Mouse (Mus musculus) cortical plate, adult 2 months (tissue): Measurements from ENCODE around the gene Hpn. TPM values are rescaled to one million over a fixed set of nuclear protein-coding genes. Genes with fewer than 3 reads are reported as not detected.

ENCODE experiments used
- H3K27ac ChIP-seq: fragments of 200-500 bp; 2 replicates; pipeline ENCODE4 v1.5.1; 2012; ENCODE audit warnings: low read length, control low read depth, inconsistent platforms; ENCODE audit not compliant: insufficient read depth
- H3K4me1 ChIP-seq: fragments of 200-500 bp; 2 replicates; pipeline ENCODE4 v1.6.1; 2011; ENCODE audit warnings: low read length; ENCODE audit not compliant: control insufficient read depth, insufficient read depth
- H3K4me3 ChIP-seq: fragments of 200-500 bp; 2 replicates; pipeline ENCODE4 v1.5.1; 2011; ENCODE audit warnings: mild to moderate bottlenecking, low read length, control low read depth; ENCODE audit not compliant: insufficient read depth
- CTCF ChIP-seq: fragments of 200-500 bp; IDR thresholded peaks from 2 replicates; pipeline ENCODE4 v1.5.1; 2011; ENCODE audit warnings: mild to moderate bottlenecking, control low read depth, low read length; ENCODE audit not compliant: insufficient read depth; ENCODE audit errors: extremely low read depth
- POLR2A ChIP-seq: fragments of 200-500 bp; IDR thresholded peaks from 2 replicates; pipeline ENCODE4 v1.6.1; 2011; ENCODE audit warnings: mild to moderate bottlenecking, low read length, control low read depth; ENCODE audit not compliant: insufficient read depth; ENCODE audit errors: extremely low read depth
- polyA plus RNA-seq: library from polyadenylated mRNA; depleted of rRNA; stranded (reverse); fragments of >200 nt; gene quantifications from 2 replicates; pipeline ENCODE4 v1.2.3, GENCODE M21; 2012; rRNA removed

The Hpn gene
- polyA plus RNA-seq, 1 experiment: 4.2 TPM

DNA sequence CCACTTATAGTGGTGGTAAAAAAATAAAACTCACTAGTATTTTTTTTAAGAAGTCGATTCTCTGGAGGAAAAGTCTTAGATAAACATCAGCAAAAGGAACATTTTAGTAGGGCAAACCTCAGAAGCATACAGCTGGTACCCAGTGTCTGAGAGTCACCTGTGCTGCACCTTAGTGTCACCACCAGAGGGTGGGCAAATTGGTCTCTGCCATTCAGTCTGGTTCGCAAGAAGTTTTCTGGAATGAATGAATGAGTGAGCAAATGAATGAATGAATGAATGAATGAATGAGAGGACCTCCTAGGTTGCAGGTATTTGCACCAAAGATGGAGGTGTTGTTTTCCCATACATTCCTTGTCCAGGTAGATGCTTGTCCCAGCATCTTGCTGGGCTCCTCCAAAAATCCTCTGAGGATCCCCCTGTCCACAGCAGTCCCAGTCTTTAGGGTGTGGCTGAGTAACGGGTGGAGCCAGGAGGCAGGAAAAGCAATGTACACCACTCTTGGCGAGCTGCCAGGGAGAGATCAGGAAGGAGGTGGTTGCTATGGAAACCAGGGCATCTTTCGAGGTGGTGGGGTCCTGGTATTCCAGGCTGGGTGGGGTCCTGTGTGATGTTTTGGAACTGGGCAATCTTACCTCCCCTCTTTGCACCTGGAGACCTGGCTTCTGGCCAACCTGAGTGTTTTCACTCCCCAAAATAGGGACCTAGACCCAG lies 65.8 kb downstream of the Hpn start:
- peak overlapping the region; percentile 11; the same call in 1 of the 2 replicates for H3K27ac ChIP-seq
- TF ChIP-seq CTCF: no peak
- TF ChIP-seq POLR2A: no peak
- H3K4me3 ChIP-seq: peak overlapping the region; percentile 85
- no peaks in the 10 kb centered on the region; the same call in 1 of the 2 replicates for H3K4me1 ChIP-seq

Other genes starting within 250 kb of the Hpn start
- gene Cd22, start 234.9 kb downstream of the Hpn start, polyA plus RNA-seq: 0.15 and 0.83 TPM in 2 replicates
- 412 and 613 TPM in 2 replicates for gene Mag, start 200.4 kb downstream of the Hpn start, polyA plus RNA-seq
- gene Hamp2, start 190.6 kb downstream of the Hpn start, polyA plus RNA-seq: not detected in 2 replicates
- not detected in 2 replicates for gene Hamp, start 171.3 kb downstream of the Hpn start, polyA plus RNA-seq
- gene Usf2, start 158.5 kb downstream of the Hpn start, polyA plus RNA-seq: 202 and 241 TPM in 2 replicates
- 10.2 and 11.3 TPM in 2 replicates for gene Lsr, start 141.8 kb downstream of the Hpn start, polyA plus RNA-seq
- 0.15 and 0.38 TPM in 2 replicates for gene Fam187b, start 141.5 kb downstream of the Hpn start, polyA plus RNA-seq
- 52.7 and 62.8 TPM in 2 replicates for gene Fxyd5, start 72.8 kb downstream of the Hpn start, polyA plus RNA-seq
- gene Fxyd7, start 63.8 kb downstream of the Hpn start, polyA plus RNA-seq: 378 and 426 TPM in 2 replicates
- gene Fxyd1, start 58.1 kb downstream of the Hpn start, polyA plus RNA-seq: 141 and 156 TPM in 2 replicates
- 35.6 and 37.5 TPM in 2 replicates for gene Lgi4, start 55.9 kb downstream of the Hpn start, polyA plus RNA-seq
- 0.59 and 1.0 TPM in 2 replicates for gene Fxyd3, start 38.6 kb downstream of the Hpn start, polyA plus RNA-seq
- gene Scn1b, start 11.7 kb upstream of the Hpn start, polyA plus RNA-seq: 1,195 and 1,252 TPM in 2 replicates
- gene Gramd1a, start 40.6 kb upstream of the Hpn start, polyA plus RNA-seq: 183 and 188 TPM in 2 replicates
- gene Scgb2b2, start 175.2 kb upstream of the Hpn start, polyA plus RNA-seq: not detected in 2 replicates
- gene Scgb1b2, start 176.5 kb upstream of the Hpn start, polyA plus RNA-seq: not detected in 2 replicates
- not detected in 2 replicates for gene Scgb2b3, start 246.8 kb upstream of the Hpn start, polyA plus RNA-seq